Mouse (Mus musculus): ENCODE measurements around the gene Sec14l3.

Gene Sec14l3

GRCm38 (mm10) chr11:4060866-4061575 is 3.6 kb upstream of the Sec14l3 start:
- DNase-seq (ENCODE audit: low read depth), result no peak

- no peak for DNase-seq (ENCODE audit: low read depth)
Measured at GRCm38 (mm10) chr11:4062523-4062922, 2.1 kb upstream of the Sec14l3 start.

- DNase-seq (ENCODE audit: low read depth), result no peak
Measured at GRCm38 (mm10) chr11:4062981-4063380, 1.7 kb upstream of the Sec14l3 start.

- DNase-seq (ENCODE audit: low read depth), result no peak
Measured at GRCm38 (mm10) chr11:4069664-4070063, 5.0 kb downstream of the Sec14l3 start.

- DNase-seq (ENCODE audit: low read depth), result peak; percentile 61
Measured at GRCm38 (mm10) chr11:4076633-4077032, 12.0 kb downstream of the Sec14l3 start.

- DNase-seq (ENCODE audit: low read depth), result no peak
Measured at GRCm38 (mm10) chr11:4078267-4078933, 13.8 kb downstream of the Sec14l3 start.

GRCm38 (mm10) chr11:4080219-4080618 is 15.6 kb downstream of the Sec14l3 start:
- peak; percentile 81 for DNase-seq (ENCODE audit: low read depth)

GRCm38 (mm10) chr11:4083316-4084078 is 18.9 kb downstream of the Sec14l3 start:
- DNase-seq (ENCODE audit: low read depth), result peak; percentile 86

GRCm38 (mm10) chr11:4086246-4086645 is 21.6 kb downstream of the Sec14l3 start:
- peak; percentile 58 for DNase-seq (ENCODE audit: low read depth)

GRCm38 (mm10) chr11:4087267-4087666 is 22.6 kb downstream of the Sec14l3 start:
- no peak for DNase-seq (ENCODE audit: low read depth)

GRCm38 (mm10) chr11:4093459-4094377 is 29.1 kb downstream of the Sec14l3 start:
- DNase-seq (ENCODE audit: low read depth), result no peak

GRCm38 (mm10) chr11:4094378-4095170 is 29.9 kb downstream of the Sec14l3 start:
- peak; percentile 90 for DNase-seq (ENCODE audit: low read depth)

GRCm38 (mm10) chr11:4095171-4096053 is 30.8 kb downstream of the Sec14l3 start, which contains the start of gene Mtfp1:
Mtfp1 (minus strand) TSS chr11:4095445.
- DNase-seq (ENCODE audit: low read depth), result peak; percentile 84

- peak; percentile 99 for DNase-seq (ENCODE audit: low read depth)
Measured at GRCm38 (mm10) chr11:4096054-4096984, 31.7 kb downstream of the Sec14l3 start.

GRCm38 (mm10) chr11:4097091-4097621 is 32.5 kb downstream of the Sec14l3 start:
- peak; percentile 13 for DNase-seq (ENCODE audit: low read depth)

GRCm38 (mm10) chr11:4098120-4098519 is 33.5 kb downstream of the Sec14l3 start:
- DNase-seq (ENCODE audit: low read depth), result peak; percentile 76

- no peak for DNase-seq (ENCODE audit: low read depth)
Measured at GRCm38 (mm10) chr11:4098816-4099215, 34.2 kb downstream of the Sec14l3 start.

GRCm38 (mm10) chr11:4099447-4099846 is 34.8 kb downstream of the Sec14l3 start:
- no peak for DNase-seq (ENCODE audit: low read depth)

All from 416B (cell line).